Mouse (Mus musculus): ENCODE data around the gene Apbb2. TPM values are rescaled to one million over a fixed set of nuclear protein-coding genes. Genes with fewer than 3 reads are reported as not detected.

Gene Apbb2
- polyA plus RNA-seq, 1 experiment from 2014 or later, result 38.5 TPM

GRCm38 (mm10) chr5:66378968-66379367, 239.6 kb downstream of the Apbb2 start:
- DNase-seq (ENCODE audit: low spot score), result peak; percentile 37
- Histone ChIP-seq H3K4me2 (ENCODE audit: low read depth, severe bottlenecking) (no peak overlapping the region; the same call in 1 of the 2 replicates), H3K9ac (ENCODE audit: low read length) (no peak overlapping the region), H3K9me3 (ENCODE audit: control insufficient read depth, low read length) (no peaks in the 10 kb centered on the region), H3K4me3 (ENCODE audit: low read depth, low read length) (no peak overlapping the region), H3K27ac (replicated peaks; ENCODE audit: low read depth, low read length) (no peak overlapping the region), H3K36me3 (ENCODE audit: control insufficient read depth, insufficient read depth, low read length) (no peaks in the 10 kb centered on the region), H3K27me3 (ENCODE audit: control insufficient read depth, insufficient read depth, low read length) (no peaks in the 10 kb centered on the region), H3K4me1 (ENCODE audit: control insufficient read depth, insufficient read depth, low read length) (peaks cover 11% of the 10 kb centered on the region)
- WGBS, result 31% methylated on average over 6 of the region's 6 CpGs
- ATAC-seq (ENCODE audit: insufficient number of reproducible peaks, low FRiP score, low TSS enrichment, low read depth), result peak; percentile 45; the same call in 1 of the 2 replicates

GRCm38 (mm10) chr5:66376589-66377270, 241.9 kb downstream of the Apbb2 start:
- no peak overlapping the region for H3K4me2 ChIP-seq (ENCODE audit: low read depth, severe bottlenecking)
- H3K36me3 ChIP-seq (ENCODE audit: control insufficient read depth, insufficient read depth, low read length), result no peaks in the 10 kb centered on the region
- peaks cover 8% of the 10 kb centered on the region for H3K4me1 ChIP-seq (ENCODE audit: control insufficient read depth, insufficient read depth, low read length)
- DNase-seq (ENCODE audit: low spot score), result no peak
- H3K4me3 ChIP-seq (ENCODE audit: low read depth, low read length), result no peak overlapping the region
- H3K27ac ChIP-seq (replicated peaks; ENCODE audit: low read depth, low read length), result no peak overlapping the region
- WGBS, result 82% methylated on average over 14 of the region's 14 CpGs
- H3K9ac ChIP-seq (ENCODE audit: low read length), result no peak overlapping the region
- no peaks in the 10 kb centered on the region for H3K9me3 ChIP-seq (ENCODE audit: control insufficient read depth, low read length)
- no peak for ATAC-seq (ENCODE audit: insufficient number of reproducible peaks, low FRiP score, low TSS enrichment, low read depth)
- no peaks in the 10 kb centered on the region for H3K27me3 ChIP-seq (ENCODE audit: control insufficient read depth, insufficient read depth, low read length)

- H3K9ac ChIP-seq (ENCODE audit: low read length), result no peak overlapping the region
- no peaks in the 10 kb centered on the region for H3K27me3 ChIP-seq (ENCODE audit: control insufficient read depth, insufficient read depth, low read length)
- no peak overlapping the region for H3K27ac ChIP-seq (replicated peaks; ENCODE audit: low read depth, low read length)
- no peaks in the 10 kb centered on the region for H3K36me3 ChIP-seq (ENCODE audit: control insufficient read depth, insufficient read depth, low read length)
- H3K4me1 ChIP-seq (ENCODE audit: control insufficient read depth, insufficient read depth, low read length), result peaks cover 8% of the 10 kb centered on the region
- no peaks in the 10 kb centered on the region for H3K9me3 ChIP-seq (ENCODE audit: control insufficient read depth, low read length)
- no peak overlapping the region for H3K4me3 ChIP-seq (ENCODE audit: low read depth, low read length)
- no peak for DNase-seq (ENCODE audit: low spot score)
- WGBS, result 91% methylated on average over 4 of the region's 4 CpGs
- ATAC-seq (ENCODE audit: insufficient number of reproducible peaks, low FRiP score, low TSS enrichment, low read depth), result no peak
- no peak overlapping the region for H3K4me2 ChIP-seq (ENCODE audit: low read depth, severe bottlenecking)
Observed at GRCm38 (mm10) chr5:66374413-66374812, 244.2 kb downstream of the Apbb2 start.

GRCm38 (mm10) chr5:66373515-66374164, 244.9 kb downstream of the Apbb2 start:
- Histone ChIP-seq H3K9me3 (ENCODE audit: control insufficient read depth, low read length) (no peaks in the 10 kb centered on the region), H3K27ac (replicated peaks; ENCODE audit: low read depth, low read length) (no peak overlapping the region), H3K4me2 (ENCODE audit: low read depth, severe bottlenecking) (no peak overlapping the region), H3K4me3 (ENCODE audit: low read depth, low read length) (no peak overlapping the region), H3K27me3 (ENCODE audit: control insufficient read depth, insufficient read depth, low read length) (no peaks in the 10 kb centered on the region), H3K9ac (ENCODE audit: low read length) (no peak overlapping the region), H3K4me1 (ENCODE audit: control insufficient read depth, insufficient read depth, low read length) (peaks cover 5% of the 10 kb centered on the region), H3K36me3 (ENCODE audit: control insufficient read depth, insufficient read depth, low read length) (no peaks in the 10 kb centered on the region)
- 91% methylated on average over 13 of the region's 13 CpGs for WGBS
- ATAC-seq (ENCODE audit: insufficient number of reproducible peaks, low FRiP score, low TSS enrichment, low read depth) (no peak), DNase-seq (ENCODE audit: low spot score) (no peak)

- Histone ChIP-seq H3K4me2 (ENCODE audit: low read depth, severe bottlenecking) (no peak overlapping the region), H3K9ac (ENCODE audit: low read length) (no peak overlapping the region), H3K9me3 (ENCODE audit: control insufficient read depth, low read length) (no peaks in the 10 kb centered on the region), H3K27ac (replicated peaks; ENCODE audit: low read depth, low read length) (no peak overlapping the region), H3K4me3 (ENCODE audit: low read depth, low read length) (no peak overlapping the region), H3K27me3 (ENCODE audit: control insufficient read depth, insufficient read depth, low read length) (no peaks in the 10 kb centered on the region), H3K4me1 (ENCODE audit: control insufficient read depth, insufficient read depth, low read length) (peaks cover 12% of the 10 kb centered on the region), H3K36me3 (ENCODE audit: control insufficient read depth, insufficient read depth, low read length) (no peaks in the 10 kb centered on the region)
- ATAC-seq (ENCODE audit: insufficient number of reproducible peaks, low FRiP score, low TSS enrichment, low read depth) (no peak), DNase-seq (ENCODE audit: low spot score) (no peak)
Observed at GRCm38 (mm10) chr5:66371131-66371530, 247.5 kb downstream of the Apbb2 start.

- Histone ChIP-seq H3K4me3 (ENCODE audit: low read depth, low read length) (no peak overlapping the region), H3K4me2 (ENCODE audit: low read depth, severe bottlenecking) (no peak overlapping the region), H3K9ac (ENCODE audit: low read length) (no peak overlapping the region), H3K27ac (replicated peaks; ENCODE audit: low read depth, low read length) (no peak overlapping the region), H3K36me3 (ENCODE audit: control insufficient read depth, insufficient read depth, low read length) (no peaks in the 10 kb centered on the region), H3K4me1 (ENCODE audit: control insufficient read depth, insufficient read depth, low read length) (peaks cover 12% of the 10 kb centered on the region), H3K9me3 (ENCODE audit: control insufficient read depth, low read length) (no peaks in the 10 kb centered on the region), H3K27me3 (ENCODE audit: control insufficient read depth, insufficient read depth, low read length) (no peaks in the 10 kb centered on the region)
- DNase-seq (ENCODE audit: low spot score) (peak; percentile 75), ATAC-seq (ENCODE audit: insufficient number of reproducible peaks, low FRiP score, low TSS enrichment, low read depth) (no peak)
- WGBS, result 40% methylated on average over 7 of the region's 7 CpGs
Observed at GRCm38 (mm10) chr5:66368966-66369365, 249.6 kb downstream of the Apbb2 start.

- no peak overlapping the region for H3K4me3 ChIP-seq (ENCODE audit: low read depth, low read length)
- ATAC-seq (ENCODE audit: insufficient number of reproducible peaks, low FRiP score, low TSS enrichment, low read depth) (peak; percentile 58; the same call in 1 of the 2 replicates), DNase-seq (ENCODE audit: low spot score) (peak; percentile 63)
- H3K4me1 ChIP-seq (ENCODE audit: control insufficient read depth, insufficient read depth, low read length), result peaks cover 12% of the 10 kb centered on the region
- H3K36me3 ChIP-seq (ENCODE audit: control insufficient read depth, insufficient read depth, low read length), result no peaks in the 10 kb centered on the region
- H3K4me2 ChIP-seq (ENCODE audit: low read depth, severe bottlenecking), result no peak overlapping the region
- H3K9me3 ChIP-seq (ENCODE audit: control insufficient read depth, low read length), result no peaks in the 10 kb centered on the region
- no peaks in the 10 kb centered on the region for H3K27me3 ChIP-seq (ENCODE audit: control insufficient read depth, insufficient read depth, low read length)
- H3K27ac ChIP-seq (replicated peaks; ENCODE audit: low read depth, low read length), result no peak overlapping the region; the same call in 1 of the 2 replicates
- H3K9ac ChIP-seq (ENCODE audit: low read length), result no peak overlapping the region
- WGBS, result 41% methylated on average over 11 of the region's 11 CpGs
Observed at GRCm38 (mm10) chr5:66367641-66368040, 250.9 kb downstream of the Apbb2 start.

GRCm38 (mm10) chr5:66363274-66364261, 255.0 kb downstream of the Apbb2 start:
- no peak overlapping the region for H3K27ac ChIP-seq (replicated peaks; ENCODE audit: low read depth, low read length)

More at GRCm38 (mm10) chr5:66363274-66364261, 255.0 kb downstream of the Apbb2 start:
- ATAC-seq (ENCODE audit: insufficient number of reproducible peaks, low FRiP score, low TSS enrichment, low read depth) (no peak), DNase-seq (ENCODE audit: low spot score) (no peak)
- Histone ChIP-seq H3K4me1 (ENCODE audit: control insufficient read depth, insufficient read depth, low read length) (peaks cover 12% of the 10 kb centered on the region), H3K9me3 (ENCODE audit: control insufficient read depth, low read length) (no peaks in the 10 kb centered on the region), H3K4me3 (ENCODE audit: low read depth, low read length) (no peak overlapping the region), H3K9ac (ENCODE audit: low read length) (no peak overlapping the region), H3K4me2 (ENCODE audit: low read depth, severe bottlenecking) (no peak overlapping the region), H3K36me3 (ENCODE audit: control insufficient read depth, insufficient read depth, low read length) (no peaks in the 10 kb centered on the region), H3K27me3 (ENCODE audit: control insufficient read depth, insufficient read depth, low read length) (no peaks in the 10 kb centered on the region)
- WGBS, result 80% methylated on average over 18 of the region's 18 CpGs
